Mouse (Mus musculus) heart, adult 11 months (tissue): ENCODE measurements around the gene Chil4.
"Not testable (repeated sequence)": the region's sequence is repeated elsewhere in the genome, so short reads cannot be mapped to it uniquely, and the experiment has no call there.

Experiments used
- DNase-seq: peaks from one replicate; pipeline ENCODE4 v3.0.0; 2022

The Chil4 gene

GRCm38 (mm10) chr3:106219407-106219806, at the start of gene Chil4:
Gene Chil4, minus strand, starts transcription at chr3:106219507.
- no peak for DNase-seq

GRCm38 (mm10) chr3:106265854-106266253, 46.5 kb upstream of the Chil4 start:
- no peak for DNase-seq

GRCm38 (mm10) chr3:106264854-106265253, 45.5 kb upstream of the Chil4 start:
- no peak for DNase-seq

DNA sequence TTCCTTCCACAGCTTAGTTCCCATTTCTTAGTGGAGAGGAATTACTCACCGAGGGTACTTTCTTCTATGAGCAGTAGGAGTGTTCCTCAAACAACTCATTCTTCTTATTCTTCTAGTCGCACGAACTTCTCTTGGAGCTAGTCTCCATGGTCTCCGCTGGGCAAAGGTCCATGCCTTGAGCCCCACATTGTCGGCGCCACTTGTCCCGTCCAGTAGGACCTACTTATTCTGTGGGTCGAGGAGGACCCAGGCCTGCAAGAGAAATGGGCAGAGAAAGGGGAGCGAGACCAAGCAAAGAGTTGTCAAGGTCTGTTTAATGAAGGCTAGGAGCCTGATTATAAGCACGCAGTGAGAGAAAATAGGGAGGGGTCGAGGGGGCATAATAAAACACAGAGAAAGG, 37.8 kb upstream of the Chil4 start:
- peak; percentile 80 for DNase-seq

- DNase-seq: peak; percentile 80
Observed at GRCm38 (mm10) chr3:106252719-106253118, 33.4 kb upstream of the Chil4 start.

GRCm38 (mm10) chr3:106250763-106251399, 31.6 kb upstream of the Chil4 start:
- DNase-seq: not testable (repeated sequence)

DNA sequence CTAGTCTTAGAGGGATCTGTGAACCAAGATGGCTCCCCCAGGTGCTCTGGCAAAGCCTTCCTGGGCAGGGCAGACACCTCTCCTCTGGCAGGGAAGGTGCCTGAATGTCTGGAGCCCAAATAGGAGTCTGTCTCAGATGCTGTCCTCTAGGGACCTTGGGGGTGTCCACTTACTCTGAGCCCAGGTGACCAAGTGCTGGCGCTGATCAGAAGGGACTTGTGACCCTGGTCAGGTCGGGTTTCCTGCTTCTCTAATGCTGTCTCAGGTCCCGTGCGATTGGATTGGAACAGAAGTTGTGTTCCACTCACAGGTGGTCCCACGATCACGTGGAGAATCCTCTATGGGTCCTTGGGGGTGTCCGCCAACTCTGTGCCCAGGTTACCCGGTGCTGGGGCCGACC, 28.1 kb upstream of the Chil4 start:
- peak; percentile 90 for DNase-seq

GRCm38 (mm10) chr3:106240210-106240609, 20.9 kb upstream of the Chil4 start:
- DNase-seq: not testable (repeated sequence)

- DNase-seq: peak; percentile 88
Observed at GRCm38 (mm10) chr3:106239196-106239791, 20.0 kb upstream of the Chil4 start.

GRCm38 (mm10) chr3:106223391-106223790, 4.1 kb upstream of the Chil4 start:
- not testable (repeated sequence) for DNase-seq

GRCm38 (mm10) chr3:106221625-106222265, 2.4 kb upstream of the Chil4 start:
- no peak for DNase-seq

GRCm38 (mm10) chr3:106218284-106218954, 888 bp downstream of the Chil4 start:
- DNase-seq: not testable (repeated sequence)

- DNase-seq: peak; percentile 82
Observed at GRCm38 (mm10) chr3:106198030-106198429, 21.3 kb downstream of the Chil4 start.

DNA sequence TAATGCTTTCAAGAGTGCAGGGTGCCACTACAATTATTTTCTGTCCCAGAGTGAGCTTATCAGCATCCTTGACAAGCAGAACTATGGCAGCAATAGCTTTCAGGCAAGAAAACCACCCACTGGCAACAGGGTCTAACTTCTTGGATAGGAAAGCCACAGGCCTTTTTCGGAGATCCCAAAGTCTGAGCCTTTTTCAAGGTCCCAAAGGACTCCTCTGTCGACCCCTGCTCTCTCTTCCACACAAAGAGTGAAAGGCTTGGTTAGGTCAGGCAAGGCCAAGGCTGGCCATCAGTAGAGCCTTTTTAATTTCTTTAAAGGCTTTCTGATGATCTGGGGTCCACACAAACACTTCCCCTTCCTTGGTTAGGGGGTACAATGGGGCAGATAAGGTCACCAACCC, 22.1 kb downstream of the Chil4 start:
- peak; percentile 86 for DNase-seq

- no peak for DNase-seq
Observed at GRCm38 (mm10) chr3:106196276-106196675, 23.0 kb downstream of the Chil4 start.

DNA sequence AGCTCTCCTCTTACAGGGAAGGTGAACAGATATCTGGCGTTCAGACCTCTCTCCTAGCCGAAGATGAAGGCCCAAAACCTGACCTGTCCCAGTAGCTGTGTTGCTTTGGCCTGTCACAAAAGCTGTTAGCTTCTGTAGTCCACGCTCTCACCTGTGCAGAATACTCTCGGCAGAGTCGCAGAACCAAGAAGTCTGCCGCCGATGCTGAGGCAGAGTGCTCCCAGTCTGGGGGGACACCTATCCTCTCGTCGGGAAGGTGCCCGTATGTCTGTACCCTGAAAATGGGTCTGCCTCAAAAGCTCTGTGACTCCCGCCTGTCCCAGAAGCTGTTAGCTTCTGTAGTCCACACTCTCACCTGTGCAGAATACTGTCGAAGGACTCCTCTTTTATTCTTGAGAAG, 23.8 kb downstream of the Chil4 start:
- DNase-seq: peak; percentile 91

DNA sequence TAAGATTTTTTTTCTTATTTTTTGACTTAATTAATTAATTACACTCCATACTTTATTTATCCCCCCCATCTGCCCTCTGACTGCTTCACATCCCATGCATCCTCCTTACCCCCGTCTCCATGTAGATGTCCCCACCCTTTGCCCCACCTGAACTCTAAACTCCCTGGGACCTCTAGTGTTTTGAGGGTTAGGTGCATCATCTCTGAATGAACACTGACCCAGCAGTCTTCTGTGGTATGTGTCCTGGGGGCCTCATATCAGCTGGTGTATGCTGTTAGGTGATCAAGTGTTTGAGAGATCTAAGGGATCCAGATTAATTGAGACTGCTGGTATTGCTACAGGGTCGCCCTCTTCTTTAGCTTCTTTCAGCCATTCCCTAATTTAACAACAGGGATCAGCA, 31.3 kb downstream of the Chil4 start:
- peak; percentile 87 for DNase-seq

DNA sequence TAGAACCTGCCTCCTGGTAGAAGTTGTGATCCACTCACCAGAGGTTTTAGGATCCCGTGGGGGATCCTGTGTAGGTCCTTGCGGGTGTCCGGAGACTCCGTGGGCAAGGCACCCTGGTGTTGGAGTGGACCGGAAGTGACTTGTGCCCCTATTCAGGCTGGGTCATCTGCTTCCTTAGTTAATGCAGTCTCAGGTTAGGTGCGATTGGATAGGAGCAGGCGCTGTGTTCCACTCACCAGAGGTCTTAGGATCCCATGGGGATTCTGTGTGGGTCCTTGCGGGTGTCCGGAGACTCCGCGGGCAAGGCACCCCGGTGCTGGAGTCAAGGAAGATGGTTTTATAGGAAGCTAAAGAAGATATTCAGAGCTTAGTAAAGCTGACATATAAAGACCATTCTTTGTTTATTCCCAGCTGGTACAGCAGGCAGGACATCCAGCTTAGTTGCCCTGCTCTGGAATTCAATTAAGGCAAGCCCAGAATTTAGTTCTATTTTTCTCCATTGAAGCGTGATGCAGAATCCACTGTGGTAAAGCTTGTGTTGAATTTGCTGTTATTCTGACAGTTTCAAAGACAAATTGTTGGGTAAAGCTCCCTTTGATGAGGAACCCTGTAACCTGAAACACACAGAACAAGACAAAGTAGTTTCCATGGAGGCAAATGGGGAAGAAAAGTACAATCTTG, 41.7 kb downstream of the Chil4 start:
- DNase-seq: peak; percentile 88

- DNase-seq: not testable (repeated sequence)
Observed at GRCm38 (mm10) chr3:106174971-106175370, 44.3 kb downstream of the Chil4 start.

GRCm38 (mm10) chr3:106172506-106172905, 46.8 kb downstream of the Chil4 start:
- DNase-seq: not testable (repeated sequence)

DNA sequence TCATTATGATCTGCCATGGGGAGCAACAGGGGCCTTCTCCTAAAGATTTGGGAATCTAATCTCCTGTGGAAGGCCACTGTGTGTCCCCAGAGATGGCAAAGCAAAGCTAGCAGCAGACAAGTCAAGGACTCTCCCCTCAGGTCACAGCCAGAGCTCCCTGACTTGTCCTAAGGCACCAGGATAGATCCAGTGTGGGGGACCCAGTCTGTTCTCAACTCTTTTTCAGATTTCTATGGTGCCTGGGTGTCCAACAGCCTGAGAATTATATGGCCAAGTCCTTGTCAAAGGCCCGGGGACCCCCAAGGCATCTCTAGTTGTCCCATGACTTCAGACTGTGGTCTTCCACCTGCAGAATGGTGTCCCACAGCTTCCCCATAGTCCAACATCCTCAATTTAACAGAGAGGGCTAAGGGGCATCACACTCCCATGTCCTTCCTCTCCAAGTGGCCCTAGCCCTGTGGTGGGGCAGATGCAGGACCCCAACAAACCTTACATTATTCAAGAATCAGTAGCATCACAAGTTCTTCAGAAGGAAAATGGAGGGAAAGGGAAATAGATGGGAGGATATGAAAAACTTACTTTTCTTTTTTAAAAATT, 48.1 kb downstream of the Chil4 start:
- DNase-seq: peak; percentile 87

- DNase-seq: peak; percentile 91
Observed at GRCm38 (mm10) chr3:106170522-106171053, 48.7 kb downstream of the Chil4 start.
